Mouse (Mus musculus) cerebellum, adult 2 months (tissue): ENCODE measurements around the gene Irf3.

Source experiments
- CTCF ChIP-seq: fragments of 200-500 bp; IDR thresholded peaks from 2 replicates; pipeline ENCODE4 v1.5.1; 2011; ENCODE audit warnings: low read depth, mild to moderate bottlenecking, control low read depth, low read length, moderate library complexity, borderline replicate concordance; ENCODE audit not compliant: insufficient read depth
- POLR2A ChIP-seq: fragments of 200-500 bp; IDR thresholded peaks from 2 replicates; pipeline ENCODE4 v1.6.1; 2011; ENCODE audit warnings: low read length, control low read depth, borderline replicate concordance; ENCODE audit not compliant: insufficient read depth

DNA sequence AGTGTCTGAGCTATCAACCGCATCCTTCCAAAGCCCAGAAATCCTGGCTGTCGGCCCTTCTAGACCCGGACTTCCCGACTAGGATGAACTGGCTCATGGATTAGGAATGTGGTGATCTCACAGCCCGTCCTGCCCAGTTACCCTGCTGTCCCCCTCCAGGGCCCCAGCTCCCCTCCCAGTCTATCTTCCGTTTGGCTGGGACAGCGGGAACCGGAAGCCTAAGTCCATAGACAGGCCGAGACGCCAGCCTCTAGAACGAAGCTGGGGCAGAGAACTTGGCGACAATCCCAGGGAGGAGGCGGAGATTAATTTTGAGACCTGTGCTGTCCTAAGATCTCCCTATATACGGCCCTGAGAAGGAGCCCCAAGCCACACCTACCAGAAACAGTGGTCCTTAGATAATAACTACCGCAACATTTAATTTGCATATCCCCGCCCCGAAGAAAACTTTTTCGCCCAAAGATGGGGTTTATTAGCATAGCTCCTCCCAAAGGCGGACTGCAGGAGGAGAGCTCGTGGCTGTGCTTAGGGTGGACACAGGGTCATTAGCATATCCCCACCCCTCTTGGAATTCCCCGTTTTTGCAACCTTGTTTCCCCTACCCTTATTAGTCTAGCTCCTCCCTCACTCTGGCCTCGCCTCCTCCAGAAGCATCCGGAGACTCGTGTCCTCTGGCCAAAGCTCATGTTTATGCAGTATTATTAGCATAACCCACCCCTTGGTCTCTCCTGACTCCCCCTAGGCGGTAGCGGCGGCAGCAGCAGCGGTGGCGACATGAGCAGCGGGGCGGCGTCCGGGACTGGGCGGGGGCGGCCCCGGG lies 20.0 kb downstream of the Irf3 start, which contains the start of gene Rras:
- no peak for TF ChIP-seq CTCF
- peak; percentile 8; the same call in 1 of the 2 replicates for TF ChIP-seq POLR2A
